Mouse (Mus musculus): Measurements from ENCODE around the gene Rbfox3. TPM values are rescaled to one million over a fixed set of nuclear protein-coding genes. Genes with fewer than 3 reads are reported as not detected.

The Rbfox3 gene
- total and polyA plus RNA-seq, 2 experiments from 2014 or later: 52.6 to 76.8 TPM

GRCm38 (mm10) chr11:118813942-118814341 is 97.5 kb downstream of the Rbfox3 start:
- DNase-seq (ENCODE audit: low spot score) (no peak), ATAC-seq (no peak)
- Histone ChIP-seq H3K4me3 (ENCODE audit: low read length) (no peak overlapping the region), H3K27ac (peak overlapping the region; percentile 51; the same call in 1 of the 2 replicates), H3K4me2 (ENCODE audit: low read depth, low read length) (no peak overlapping the region), H3K36me3 (ENCODE audit: insufficient read depth, low read length) (no peaks in the 10 kb centered on the region), H3K9ac (replicated peaks; ENCODE audit: low read length) (no peak overlapping the region), H3K9me3 (ENCODE audit: low read length) (no peaks in the 10 kb centered on the region), H3K27me3 (ENCODE audit: insufficient read depth, low read length) (no peaks in the 10 kb centered on the region), H3K4me1 (ENCODE audit: insufficient read depth, low read length) (peaks cover 8% of the 10 kb centered on the region; the same call in 1 of the 2 replicates)
- TF ChIP-seq CTCF (IDR thresholded peaks at IDR 0.05; ENCODE audit: low read depth): no peak
- 49% methylated on average over 11 of the region's 11 CpGs for WGBS

- no peak for TF ChIP-seq CTCF (IDR thresholded peaks at IDR 0.05; ENCODE audit: low read depth)
- no peaks in the 10 kb centered on the region for H3K9me3 ChIP-seq (ENCODE audit: low read length)
- peaks cover 8% of the 10 kb centered on the region; the same call in 1 of the 2 replicates for H3K4me1 ChIP-seq (ENCODE audit: insufficient read depth, low read length)
- no peak overlapping the region for H3K9ac ChIP-seq (replicated peaks; ENCODE audit: low read length)
- WGBS: 80% methylated on average over 7 of the region's 7 CpGs
- H3K4me3 ChIP-seq (ENCODE audit: low read length): no peak overlapping the region
- no peak overlapping the region for H3K27ac ChIP-seq
- no peaks in the 10 kb centered on the region for H3K27me3 ChIP-seq (ENCODE audit: insufficient read depth, low read length)
- DNase-seq (ENCODE audit: low spot score): no peak
- H3K36me3 ChIP-seq (ENCODE audit: insufficient read depth, low read length): no peaks in the 10 kb centered on the region
- ATAC-seq: no peak
- H3K4me2 ChIP-seq (ENCODE audit: low read depth, low read length): no peak overlapping the region
These were observed 100.0 kb downstream of the Rbfox3 start for GRCm38 (mm10) chr11:118811404-118811803.

- no peak overlapping the region for H3K9ac ChIP-seq (replicated peaks; ENCODE audit: low read length)
- H3K4me1 ChIP-seq (ENCODE audit: insufficient read depth, low read length): no peaks in the 10 kb centered on the region
- H3K4me3 ChIP-seq (ENCODE audit: low read length): no peak overlapping the region
- H3K27me3 ChIP-seq (ENCODE audit: insufficient read depth, low read length): no peaks in the 10 kb centered on the region
- no peak overlapping the region for H3K27ac ChIP-seq
- H3K4me2 ChIP-seq (ENCODE audit: low read depth, low read length): no peak overlapping the region
- 62% methylated on average over 15 of the region's 15 CpGs for WGBS
- DNase-seq (ENCODE audit: low spot score) (peak; percentile 25), ATAC-seq (no peak)
- TF ChIP-seq CTCF (IDR thresholded peaks at IDR 0.05; ENCODE audit: low read depth): no peak
- no peaks in the 10 kb centered on the region for H3K36me3 ChIP-seq (ENCODE audit: insufficient read depth, low read length)
- H3K9me3 ChIP-seq (ENCODE audit: low read length): no peaks in the 10 kb centered on the region
These were observed 103.9 kb downstream of the Rbfox3 start for GRCm38 (mm10) chr11:118807511-118807910.

- H3K9me3 ChIP-seq (ENCODE audit: low read length): no peaks in the 10 kb centered on the region
- H3K4me2 ChIP-seq (ENCODE audit: low read depth, low read length): no peak overlapping the region
- H3K4me1 ChIP-seq (ENCODE audit: insufficient read depth, low read length): peaks cover 44% of the 10 kb centered on the region
- peak overlapping the region; percentile 82; the same call in 1 of the 2 replicates for H3K27ac ChIP-seq
- 41% methylated on average over 8 of the region's 8 CpGs for WGBS
- no peak overlapping the region for H3K4me3 ChIP-seq (ENCODE audit: low read length)
- peak; percentile 86 for DNase-seq (ENCODE audit: low spot score)
- TF ChIP-seq CTCF (IDR thresholded peaks at IDR 0.05; ENCODE audit: low read depth): no peak
- H3K36me3 ChIP-seq (ENCODE audit: insufficient read depth, low read length): no peaks in the 10 kb centered on the region
- 0 out of 2 replicates have a peak, but pooled peaks have one; percentile 33 for ATAC-seq
- no peaks in the 10 kb centered on the region for H3K27me3 ChIP-seq (ENCODE audit: insufficient read depth, low read length)
- no peak overlapping the region for H3K9ac ChIP-seq (replicated peaks; ENCODE audit: low read length)
These were observed 116.4 kb downstream of the Rbfox3 start for GRCm38 (mm10) chr11:118794856-118795602.

GRCm38 (mm10) chr11:118793639-118794021 is 117.8 kb downstream of the Rbfox3 start:
- ATAC-seq (peak; percentile 38), DNase-seq (ENCODE audit: low spot score) (peak; percentile 73)
- no peak overlapping the region for H3K4me3 ChIP-seq (ENCODE audit: low read length)
- peak overlapping the region; percentile 82 for H3K27ac ChIP-seq
- no peaks in the 10 kb centered on the region for H3K36me3 ChIP-seq (ENCODE audit: insufficient read depth, low read length)
- H3K4me2 ChIP-seq (ENCODE audit: low read depth, low read length): peak overlapping the region; percentile 23
- no peak for TF ChIP-seq CTCF (IDR thresholded peaks at IDR 0.05; ENCODE audit: low read depth)
- 18% methylated on average over 16 of the region's 16 CpGs for WGBS
- H3K27me3 ChIP-seq (ENCODE audit: insufficient read depth, low read length): no peaks in the 10 kb centered on the region
- peak overlapping the region; percentile 37; the same call in 1 of the 2 replicates for H3K9ac ChIP-seq (replicated peaks; ENCODE audit: low read length)
- H3K9me3 ChIP-seq (ENCODE audit: low read length): no peaks in the 10 kb centered on the region
- peaks cover 44% of the 10 kb centered on the region for H3K4me1 ChIP-seq (ENCODE audit: insufficient read depth, low read length)

- no peak for TF ChIP-seq CTCF (IDR thresholded peaks at IDR 0.05; ENCODE audit: low read depth)
- H3K4me2 ChIP-seq (ENCODE audit: low read depth, low read length): peak overlapping the region; percentile 23
- no peaks in the 10 kb centered on the region for H3K27me3 ChIP-seq (ENCODE audit: insufficient read depth, low read length)
- H3K9me3 ChIP-seq (ENCODE audit: low read length): no peaks in the 10 kb centered on the region
- peak; percentile 48 for ATAC-seq
- 17% methylated on average over 10 of the region's 10 CpGs for WGBS
- DNase-seq (ENCODE audit: low spot score): peak; percentile 75
- H3K9ac ChIP-seq (replicated peaks; ENCODE audit: low read length): peak overlapping the region; percentile 37
- no peaks in the 10 kb centered on the region for H3K36me3 ChIP-seq (ENCODE audit: insufficient read depth, low read length)
- H3K4me1 ChIP-seq (ENCODE audit: insufficient read depth, low read length): peaks cover 44% of the 10 kb centered on the region
- no peak overlapping the region for H3K4me3 ChIP-seq (ENCODE audit: low read length)
- peak overlapping the region; percentile 82 for H3K27ac ChIP-seq
These were observed 118.3 kb downstream of the Rbfox3 start for GRCm38 (mm10) chr11:118792916-118793638.

All from hindbrain, postnatal 0 days (tissue).